Mouse (Mus musculus): ENCODE data around the gene Notch4.

Gene Notch4

DNA sequence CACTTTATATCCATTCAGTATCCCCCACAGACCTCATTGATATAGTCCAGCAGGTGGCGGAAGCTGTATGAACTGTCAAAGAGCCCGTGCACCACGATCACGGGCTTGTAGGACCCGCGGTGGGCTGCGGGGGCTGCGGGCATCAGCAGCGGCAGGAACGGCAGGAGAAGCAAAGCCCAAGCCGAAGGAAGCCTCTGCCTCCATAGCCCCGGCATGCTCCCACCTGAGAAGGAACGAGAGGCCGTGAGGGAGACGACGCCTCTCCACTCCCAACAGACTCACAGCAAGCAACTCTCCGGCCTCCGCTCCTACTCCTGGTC lies 62.7 kb downstream of the Notch4 start:
- peak; percentile 50 for DNase-seq (ENCODE audit: low read depth, low spot score)

DNA sequence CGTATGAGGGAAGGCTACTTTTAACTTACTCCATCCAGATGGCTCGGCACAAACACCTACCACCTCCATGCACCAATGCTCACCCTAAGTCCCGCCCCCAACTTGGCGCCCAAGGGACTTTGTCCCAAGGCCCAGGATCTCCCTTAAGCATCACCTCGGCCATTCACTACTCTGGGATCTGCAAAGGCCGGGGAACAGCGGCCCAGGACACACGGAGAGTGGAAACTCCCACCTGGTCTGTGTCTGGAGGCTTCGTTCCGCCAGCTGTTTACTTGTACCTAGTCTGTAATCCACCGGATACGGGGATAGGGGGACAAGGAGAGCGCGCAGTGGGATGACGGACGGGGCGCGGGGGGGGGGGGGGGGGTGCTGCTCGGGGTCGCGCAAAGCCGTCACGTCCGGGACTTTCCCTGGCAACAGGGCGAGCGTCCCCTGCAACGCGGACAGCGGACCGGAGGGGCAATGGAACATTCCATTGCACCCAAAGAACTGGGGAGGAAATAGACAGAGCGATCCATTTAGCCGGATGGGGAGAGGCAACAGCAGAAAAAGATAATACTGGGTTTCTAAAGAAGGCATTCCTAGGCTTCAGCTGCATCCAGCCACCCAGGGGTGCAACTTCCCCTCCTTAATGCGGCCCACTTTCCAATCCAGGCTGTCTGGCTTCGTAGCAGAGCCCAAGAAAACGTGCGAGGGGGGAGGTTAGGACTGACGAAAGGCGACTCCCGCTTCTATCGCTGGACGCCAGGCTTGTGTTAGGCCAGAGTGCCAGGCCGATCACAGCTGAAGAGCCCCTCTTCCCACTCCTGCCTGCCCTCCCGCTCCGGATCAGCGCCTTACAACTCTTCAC lies 63.2 kb downstream of the Notch4 start:
- DNase-seq (ENCODE audit: low read depth, low spot score): peak; percentile 78

DNA sequence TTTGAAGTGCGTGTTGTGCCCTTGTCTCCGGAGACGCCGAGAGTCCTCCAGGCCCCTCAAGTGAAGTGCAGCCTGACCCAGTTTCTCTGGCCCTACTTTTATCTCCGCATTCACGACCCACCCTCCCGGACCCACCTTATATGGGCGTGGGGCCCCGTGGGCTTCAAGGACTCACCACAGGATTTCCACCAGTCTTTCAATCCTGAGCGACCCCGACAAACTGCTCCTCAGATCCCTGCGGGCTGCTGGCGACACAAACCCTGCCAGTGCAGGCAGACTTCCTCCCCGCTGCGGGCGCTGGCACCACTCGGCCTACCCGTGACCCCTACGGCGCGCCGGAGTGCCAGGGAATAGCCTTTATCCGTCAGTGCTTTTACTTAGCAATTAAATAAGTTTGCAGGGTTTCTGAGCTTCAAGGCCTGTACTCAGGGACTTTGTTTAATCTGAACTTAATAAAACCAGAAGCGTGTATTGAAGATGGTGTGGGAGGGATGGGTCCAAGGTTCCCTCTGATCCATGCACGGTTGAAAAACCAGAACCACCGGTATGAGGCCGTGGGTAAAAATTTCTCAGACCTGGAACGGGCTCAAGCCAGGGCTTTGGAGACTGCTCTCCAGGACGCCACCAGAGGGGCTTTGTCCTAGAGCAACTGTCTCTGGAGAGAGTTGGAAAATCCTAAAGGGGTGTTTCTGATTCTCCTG lies 64.0 kb downstream of the Notch4 start, which contains the start of gene Ppt2:
TSS of gene Ppt2 (minus strand) at position 568 of the 701 bp plus-strand sequence.
- DNase-seq (ENCODE audit: low read depth, low spot score): no peak

DNA sequence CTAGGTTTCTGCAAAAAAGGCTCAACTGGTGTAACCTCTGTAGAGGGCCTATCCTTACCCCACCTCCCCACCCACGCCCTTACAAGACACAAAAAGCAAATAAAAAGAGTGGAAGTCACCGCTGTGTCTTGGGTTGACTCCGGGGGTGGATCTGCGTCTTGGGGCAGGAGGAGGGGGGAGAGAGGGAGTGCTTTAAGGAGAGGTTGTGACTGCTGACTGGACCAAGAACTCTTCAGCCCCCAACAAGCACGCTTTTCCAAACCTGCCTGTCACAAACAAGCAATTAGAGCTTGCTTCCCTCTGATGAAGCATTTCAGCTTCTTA lies 64.5 kb downstream of the Notch4 start:
- no peak for DNase-seq (ENCODE audit: low read depth, low spot score)

DNA sequence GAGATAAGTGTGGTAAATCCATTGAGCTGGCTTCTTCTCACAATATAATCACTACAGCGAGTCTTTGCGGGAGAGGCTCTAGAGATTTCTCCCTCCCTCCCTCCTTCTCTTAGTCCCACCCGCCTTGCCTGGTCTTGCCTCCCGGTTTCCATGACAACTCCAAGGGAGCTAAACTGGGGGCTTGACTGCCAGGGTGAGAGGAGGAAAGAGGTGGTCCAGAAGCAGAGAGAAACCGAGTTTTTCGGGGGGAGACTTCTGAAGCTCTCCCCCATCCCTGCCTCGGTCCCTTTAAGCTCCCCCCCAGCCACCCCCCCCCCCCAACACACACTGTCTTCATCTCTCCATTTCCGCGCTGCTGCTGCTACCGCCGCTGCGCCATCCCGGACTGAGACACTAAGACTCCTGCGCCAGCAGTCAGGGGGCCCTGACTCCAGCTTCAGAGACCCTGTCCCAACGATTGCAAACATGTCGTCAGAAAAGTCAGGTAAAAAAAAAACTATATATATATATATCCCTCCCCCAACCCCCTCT lies 65.2 kb downstream of the Notch4 start, which contains the start of gene Prrt1:
TSS of gene Prrt1 (plus strand) at position 313 of the 531 bp plus-strand sequence.
- DNase-seq (ENCODE audit: low read depth, low spot score): no peak

DNA sequence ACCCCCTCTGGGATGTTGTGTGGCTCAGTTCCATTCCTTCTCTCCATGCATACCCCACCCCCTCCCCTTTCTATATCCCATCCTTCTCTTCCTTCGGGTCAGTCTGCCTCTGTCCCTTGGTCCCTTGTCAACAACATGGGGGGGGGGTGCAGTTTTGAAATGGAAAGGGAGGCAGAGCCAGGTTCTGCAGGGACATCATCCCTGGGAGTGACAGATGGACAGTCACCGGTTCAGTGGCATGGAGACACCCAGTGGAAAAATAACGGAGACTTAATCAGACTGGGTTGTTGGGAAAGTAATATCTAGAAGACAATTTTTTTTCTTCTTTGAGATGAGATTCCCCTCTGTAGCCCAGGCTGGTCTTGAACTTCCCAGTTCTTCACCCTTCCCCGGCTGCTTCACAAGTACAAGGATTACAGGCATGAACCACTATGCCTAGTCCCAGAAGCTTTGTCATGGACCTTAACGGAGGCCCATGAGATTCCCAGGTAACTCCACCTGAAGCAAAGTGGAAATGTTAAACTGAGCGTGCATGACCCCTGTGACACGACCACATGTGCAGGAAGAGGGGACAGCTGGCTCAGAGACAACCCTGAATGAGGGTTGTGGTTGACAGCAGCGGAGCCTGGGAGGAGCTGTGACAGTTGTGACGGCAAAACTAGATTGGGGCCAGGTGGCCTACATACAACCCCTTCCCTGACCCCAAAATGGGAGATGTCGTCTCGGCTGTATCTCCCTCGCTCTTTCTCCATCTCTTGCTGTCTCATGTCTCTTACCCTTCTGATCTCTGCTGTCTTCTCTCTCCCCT lies 65.9 kb downstream of the Notch4 start:
- no peak for DNase-seq (ENCODE audit: low read depth, low spot score)

DNA sequence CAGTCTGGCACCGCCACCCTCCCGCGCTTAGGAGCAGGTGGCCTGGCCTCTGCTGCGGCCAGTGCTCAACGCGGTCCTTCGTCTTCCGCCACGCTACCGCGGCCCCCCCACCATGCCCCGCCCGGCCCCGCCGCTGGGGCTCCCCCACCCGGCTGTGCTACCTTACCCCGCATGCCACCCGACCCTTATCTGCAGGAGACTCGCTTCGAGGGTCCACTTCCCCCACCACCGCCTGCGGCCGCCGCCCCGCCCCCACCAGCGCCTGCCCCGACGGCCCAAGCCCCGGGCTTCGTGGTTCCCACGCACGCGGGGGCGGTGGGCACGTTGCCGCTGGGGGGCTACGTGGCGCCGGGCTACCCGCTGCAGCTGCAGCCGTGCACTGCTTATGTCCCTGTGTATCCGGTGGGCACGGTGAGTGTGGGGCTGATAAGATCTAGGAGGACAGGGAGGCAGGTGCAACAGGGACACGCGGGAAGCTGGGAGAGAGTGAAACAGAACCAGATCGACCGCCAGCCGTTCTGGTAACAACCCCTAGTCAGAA lies 66.8 kb downstream of the Notch4 start:
- DNase-seq (ENCODE audit: low read depth, low spot score): no peak

DNA sequence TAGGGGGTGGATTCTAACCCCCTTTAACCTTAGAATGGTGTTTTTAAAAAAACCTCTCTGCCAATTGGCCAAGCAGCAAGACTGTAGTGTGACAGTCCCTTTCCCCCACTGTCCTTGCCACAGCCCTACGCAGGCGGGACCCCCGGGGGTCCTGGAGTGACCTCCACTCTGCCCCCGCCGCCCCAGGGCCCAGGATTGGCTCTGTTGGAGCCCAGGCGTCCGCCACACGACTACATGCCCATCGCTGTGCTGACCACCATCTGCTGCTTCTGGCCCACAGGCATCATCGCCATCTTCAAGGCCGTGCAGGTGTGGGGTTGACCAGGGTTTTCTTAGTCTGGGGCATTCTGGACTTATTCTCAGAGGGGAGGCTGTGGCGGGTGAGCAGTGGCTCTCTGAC lies 67.6 kb downstream of the Notch4 start:
- no peak for DNase-seq (ENCODE audit: low read depth, low spot score)

DNA sequence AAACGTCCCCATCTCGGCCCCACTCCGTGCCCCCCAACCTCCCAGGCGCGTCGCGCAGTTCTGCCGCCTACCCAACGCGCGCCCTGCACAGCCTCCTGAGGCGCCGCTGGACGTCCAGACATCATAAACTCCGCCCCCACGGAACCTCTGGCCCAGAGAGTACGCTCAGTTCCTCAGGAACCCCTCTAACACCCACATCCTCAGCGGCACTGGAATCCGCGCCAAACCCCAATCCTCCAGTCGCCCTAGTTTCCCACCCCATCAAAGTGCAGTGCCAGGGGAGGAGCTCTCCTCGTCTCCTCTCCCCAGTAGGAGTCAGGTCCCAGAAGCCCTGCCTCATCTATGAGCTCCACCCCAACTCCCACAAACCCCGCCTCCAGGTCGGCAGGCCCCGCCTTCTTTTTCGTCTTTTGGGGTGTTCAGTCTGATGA lies 68.2 kb downstream of the Notch4 start:
- no peak for DNase-seq (ENCODE audit: low read depth, low spot score)

DNA sequence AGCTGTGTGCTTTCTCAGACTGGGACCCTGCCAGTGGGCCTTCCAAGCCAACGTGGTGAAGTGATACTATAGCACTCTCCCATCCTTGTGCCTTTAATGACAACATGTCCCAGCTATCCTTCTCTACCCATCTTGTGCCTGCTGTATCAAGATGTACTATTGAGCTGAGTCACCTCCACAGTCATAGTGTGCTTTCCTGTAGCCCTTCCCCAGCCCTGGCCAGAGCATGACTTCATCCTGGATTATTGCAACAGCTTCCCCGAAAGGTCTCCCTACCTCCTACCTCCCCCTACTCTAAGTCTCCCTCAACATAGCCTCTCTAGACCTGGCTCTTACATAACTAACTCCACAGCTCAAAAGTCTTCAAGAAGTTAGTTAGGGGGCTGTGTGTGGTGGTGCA lies 71.6 kb downstream of the Notch4 start:
- DNase-seq (ENCODE audit: low read depth, low spot score): no peak

DNA sequence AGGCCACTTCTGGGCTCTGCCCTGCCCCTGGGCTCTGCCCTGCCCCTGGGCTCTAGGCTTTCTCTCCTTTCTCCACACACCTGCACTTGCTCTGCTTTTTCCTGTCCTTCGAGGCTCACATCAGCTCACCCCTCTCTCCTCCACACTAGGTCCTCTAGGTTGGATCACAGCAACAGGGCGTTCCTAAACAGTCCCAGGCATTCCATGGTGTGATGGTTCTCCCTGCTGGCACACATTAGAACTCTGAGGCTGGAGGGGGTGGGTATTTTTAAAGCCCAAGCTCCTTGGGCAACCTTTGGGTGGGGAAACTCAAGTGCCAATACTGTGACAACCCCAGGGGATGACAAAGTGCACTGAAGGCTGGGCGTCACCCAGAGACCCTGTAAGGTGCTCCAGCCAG lies 73.4 kb downstream of the Notch4 start:
- no peak for DNase-seq (ENCODE audit: low read depth, low spot score)
